Mouse (Mus musculus): ENCODE data around the gene Med13l. TPM values are rescaled to one million over a fixed set of nuclear protein-coding genes. Genes with fewer than 3 reads are reported as not detected.

Med13l gene
- total RNA-seq, 2 experiments from 2014 or later = 36.3 to 42.5 TPM

GRCm38 (mm10) chr5:118797811-118798210 is 237.3 kb downstream of the Med13l start:
- no peak for DNase-seq

GRCm38 (mm10) chr5:118801592-118801991 is 241.1 kb downstream of the Med13l start:
- no peak for DNase-seq

DNA sequence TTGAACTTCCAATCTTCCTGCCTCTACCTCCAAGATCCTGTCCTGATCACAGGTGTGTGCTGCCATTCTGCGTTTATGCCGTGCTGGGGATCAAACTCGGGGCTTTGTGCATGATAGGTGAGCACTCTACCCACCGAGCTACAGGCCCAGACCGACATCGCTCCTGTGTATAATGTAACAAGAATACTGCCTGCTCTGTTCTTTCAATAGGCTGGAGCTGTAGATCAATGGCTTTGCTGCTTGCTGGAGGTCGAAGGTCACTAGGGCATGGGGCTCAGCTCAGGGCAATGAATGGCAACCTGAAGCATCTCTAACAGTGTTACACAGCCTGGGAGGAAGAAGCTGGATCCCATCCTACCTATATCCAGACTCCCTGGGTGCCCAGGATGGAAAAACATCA is 241.6 kb downstream of the Med13l start:
- no peak for DNase-seq

DNA sequence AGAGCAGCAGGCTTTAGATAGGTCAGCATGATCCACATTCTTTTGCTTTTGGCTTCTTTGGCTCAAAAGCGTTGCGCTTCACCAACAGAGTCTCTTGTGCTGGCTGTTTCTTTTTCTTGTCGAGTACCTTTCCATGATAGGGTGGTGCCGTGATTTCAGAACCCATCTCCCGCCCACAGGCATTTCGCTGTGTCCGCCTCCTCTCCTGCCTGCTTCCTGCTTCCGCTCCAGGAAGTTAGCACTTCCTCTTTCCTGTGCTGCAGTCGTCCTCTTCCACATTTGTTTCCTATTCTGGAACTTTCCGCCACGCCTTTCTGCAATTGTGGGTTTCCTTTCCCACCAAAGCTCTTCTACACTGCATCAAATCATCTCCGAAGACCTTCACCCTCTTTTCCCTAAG is 248.5 kb downstream of the Med13l start:
- DNase-seq = no peak

GRCm38 (mm10) chr5:118809588-118809987 is 249.1 kb downstream of the Med13l start:
- no peak for DNase-seq

DNA sequence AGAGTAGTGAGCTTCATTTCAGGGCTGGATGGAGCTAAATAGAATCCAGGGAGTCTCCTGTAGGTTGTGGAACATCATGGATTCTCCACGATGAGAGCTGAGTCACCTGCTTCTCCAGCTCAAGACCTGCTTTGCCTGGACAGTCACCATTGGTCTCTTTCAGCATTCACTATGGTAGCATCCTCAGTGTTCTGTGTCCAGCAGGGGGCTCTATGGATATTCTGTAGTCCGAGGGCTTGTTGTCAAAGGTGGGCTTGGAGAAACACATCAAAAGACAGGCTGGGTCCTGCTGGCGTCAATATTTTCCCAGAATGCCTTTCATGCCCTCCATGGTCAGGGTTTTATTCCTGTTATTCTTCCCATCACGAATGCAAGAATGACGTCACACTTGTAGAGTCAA is 251.2 kb downstream of the Med13l start:
- DNase-seq = no peak

DNA sequence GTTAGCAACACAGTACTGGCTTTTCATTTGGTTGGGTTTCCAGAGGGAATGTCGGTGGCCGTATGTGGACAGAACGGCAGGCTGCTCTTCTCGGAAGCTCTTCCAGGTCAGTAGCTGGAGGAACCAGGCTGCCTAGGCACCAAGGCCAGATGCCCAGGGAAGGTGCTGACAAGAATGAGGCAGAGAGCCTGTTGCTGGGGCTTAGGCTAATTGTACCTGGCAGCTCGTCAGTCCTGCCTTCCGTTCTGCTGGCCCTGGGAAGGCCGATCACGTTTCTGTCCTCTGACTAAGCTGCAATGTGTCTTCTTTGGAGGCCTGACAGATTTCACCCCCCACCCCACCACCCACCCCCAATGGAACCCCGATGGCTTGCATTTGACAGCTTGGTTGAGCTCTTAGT is 251.9 kb downstream of the Med13l start:
- peak in 1 of 2 experiments; percentile 5 for DNase-seq

- DNase-seq = peak; percentile 12 to 55
These were observed 252.5 kb downstream of the Med13l start for GRCm38 (mm10) chr5:118812947-118813401.

DNA sequence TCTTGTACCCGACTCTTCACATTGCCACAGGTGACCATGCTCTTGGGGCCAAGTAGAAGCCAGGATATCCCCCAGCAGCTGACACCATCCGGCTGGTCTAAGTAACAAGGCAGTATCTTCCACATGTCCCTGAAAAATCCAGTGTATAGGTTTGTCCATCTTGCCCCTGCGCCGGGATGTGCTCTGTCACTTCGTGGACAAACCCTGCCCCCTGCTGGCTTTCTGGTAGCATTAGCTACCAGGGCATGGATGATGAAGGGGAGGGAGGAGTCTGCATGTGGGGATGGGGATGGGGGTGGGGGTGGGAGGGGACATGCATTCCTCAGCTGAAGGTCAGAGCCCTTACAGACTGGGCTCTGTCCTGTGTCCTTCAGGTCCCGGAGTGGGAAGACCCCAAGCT is 253.6 kb downstream of the Med13l start:
- peak; percentile 53 to 72 for DNase-seq

All from adrenal gland, postnatal 36 days (tissue).